Mouse (Mus musculus) heart, postnatal 36 days (tissue): ENCODE results near the gene Klhdc1. TPM values are rescaled to one million over a fixed set of nuclear protein-coding genes. Genes with fewer than 3 reads are reported as not detected.

ENCODE experiments used
- total RNA-seq, 2 experiments: library from RNA; stranded (reverse); gene quantifications; 2 replicates each; pipeline ENCODE4 v1.2.3; 2021

Gene Klhdc1
- total RNA-seq, 2 experiments from 2014 or later: 35.7 to 37.2 TPM

Other genes starting within 250 kb of the Klhdc1 start
- 1,000 to 10,000 TPM; 1,412 to 1,495 TPM for gene Rps29, start 82.0 kb upstream of the Klhdc1 start, total RNA-seq
- gene Lrr1, start 72.4 kb upstream of the Klhdc1 start, total RNA-seq: not detected
- 100 to 1,000 TPM; 206 to 211 TPM for gene Rpl36al, start 57.1 kb upstream of the Klhdc1 start, total RNA-seq
- gene Mgat2, start 57.0 kb upstream of the Klhdc1 start, total RNA-seq: 10 to 100 TPM; 18.8 to 20.6 TPM
- gene Gm49383, start 44.1 kb upstream of the Klhdc1 start, total RNA-seq: 1 to 10 TPM; 2.6 to 3.6 TPM
- under 1 TPM; 0.41 to 0.83 TPM for gene Dnaaf2, start 42.7 kb upstream of the Klhdc1 start, total RNA-seq
- gene Gm49384, start 36.9 kb upstream of the Klhdc1 start, total RNA-seq: 1 to 10 TPM; 2.5 to 2.8 TPM
- gene Pole2, start 13.0 kb upstream of the Klhdc1 start, total RNA-seq: under 1 TPM; 0.64 to 0.98 TPM
- gene Klhdc2, start 55.5 kb downstream of the Klhdc1 start, total RNA-seq: 100 to 1,000 TPM; 105 to 110 TPM
- gene Nemf, start 116.0 kb downstream of the Klhdc1 start, total RNA-seq: 10 to 100 TPM; 22.3 to 24.1 TPM
- gene Arf6, start 131.0 kb downstream of the Klhdc1 start, total RNA-seq: 10 to 100 TPM; 37.2 to 39.8 TPM
- not detected for gene Gm9887, start 131.3 kb downstream of the Klhdc1 start, total RNA-seq